Mouse (Mus musculus) retina, embryonic 14.5 days (tissue): ENCODE measurements at regions not wholly inside any gene's neighbourhood (a gene's known extent, or its start where the extent isn't known, plus 50 kb on each side); places are given as distances from the start of the nearest gene placed in this dataset.
"Not testable (repeated sequence)": the region's sequence is repeated elsewhere in the genome, so short reads cannot be mapped to it uniquely, and the experiment has no call there.

Experiments
- DNase-seq: peaks from one replicate; pipeline ENCODE4 v3.0.0-alpha.2; 2015; ENCODE audit warnings: low spot score

- DNase-seq, result no peak
Measured at GRCm38 (mm10) chr9:115777097-115777864, 132.0 kb upstream of the Gadl1 start.

GRCm38 (mm10) chr9:115778862-115779261, 130.4 kb upstream of the Gadl1 start:
- no peak for DNase-seq

- DNase-seq, result no peak
Measured at GRCm38 (mm10) chr9:115799330-115799729, 109.9 kb upstream of the Gadl1 start.

GRCm38 (mm10) chr9:115800624-115801023, 108.6 kb upstream of the Gadl1 start:
- peak; percentile 22 for DNase-seq

GRCm38 (mm10) chr9:115803071-115803470, 106.2 kb upstream of the Gadl1 start:
- no peak for DNase-seq

GRCm38 (mm10) chr9:115805224-115805623, 104.0 kb upstream of the Gadl1 start:
- DNase-seq, result no peak

- no peak for DNase-seq
Measured at GRCm38 (mm10) chr9:115806018-115806702, 103.1 kb upstream of the Gadl1 start.

- DNase-seq, result no peak
Measured at GRCm38 (mm10) chr9:115840186-115840585, 69.1 kb upstream of the Gadl1 start.

- DNase-seq, result no peak
Measured at GRCm38 (mm10) chr9:115840791-115841190, 68.5 kb upstream of the Gadl1 start.

GRCm38 (mm10) chr9:115841684-115842083, 67.6 kb upstream of the Gadl1 start:
- DNase-seq, result no peak

- DNase-seq, result peak; percentile 26
Measured at GRCm38 (mm10) chr9:115844340-115844739, 64.9 kb upstream of the Gadl1 start.

GRCm38 (mm10) chr9:115845091-115845490, 64.2 kb upstream of the Gadl1 start:
- no peak for DNase-seq

- DNase-seq, result peak; percentile 67
Measured at GRCm38 (mm10) chr9:115847289-115848074, 61.8 kb upstream of the Gadl1 start.

- DNase-seq, result not testable (repeated sequence)
Measured at GRCm38 (mm10) chr9:115853210-115853842, 55.9 kb upstream of the Gadl1 start.

- no peak for DNase-seq
Measured at GRCm38 (mm10) chr9:115857301-115857700, 52.0 kb upstream of the Gadl1 start.

GRCm38 (mm10) chr9:115858848-115859247, 50.4 kb upstream of the Gadl1 start:
- peak; percentile 52 for DNase-seq
